Mouse (Mus musculus) adrenal gland (tissue): ENCODE data around the gene Hsp90ab1.

ENCODE experiments used
- intact Hi-C: fragments of 180-260 bp; cut with DNase I; formaldehyde crosslinking; loops from one replicate; pipeline ENCODE4 v1.15.1; 2025

Hsp90ab1 gene

GRCm38 (mm10) chr17:45559732-45560525 is 13.1 kb downstream of the Hsp90ab1 start:
- intact Hi-C loops, result no loop called here

GRCm38 (mm10) chr17:45557998-45558862 is 14.8 kb downstream of the Hsp90ab1 start:
- intact Hi-C loops, result no loop called here

- intact Hi-C loops, result no loop called here
Observed at GRCm38 (mm10) chr17:45557246-45557824, 15.7 kb downstream of the Hsp90ab1 start.

GRCm38 (mm10) chr17:45556514-45557245 is 16.4 kb downstream of the Hsp90ab1 start:
- intact Hi-C loops, result no loop called here

GRCm38 (mm10) chr17:45556107-45556489 is 17.0 kb downstream of the Hsp90ab1 start:
- intact Hi-C loops, result no loop called here

- intact Hi-C loops, result no loop called here
Observed at GRCm38 (mm10) chr17:45555452-45556106, 17.5 kb downstream of the Hsp90ab1 start, which contains the start of gene Nfkbie. Nfkbie (plus strand) TSS chr17:45555703.

GRCm38 (mm10) chr17:45554420-45554819 is 18.7 kb downstream of the Hsp90ab1 start:
- intact Hi-C loops, result loop anchor here (5.0 kb wide), 1 partner anchor 37 kb away; no protein-coding TSS in a partner anchor

GRCm38 (mm10) chr17:45553065-45553464 is 20.0 kb downstream of the Hsp90ab1 start:
- intact Hi-C loops, result loop anchor here (5.0 kb wide), 1 partner anchor 36 kb away; no protein-coding TSS in a partner anchor

GRCm38 (mm10) chr17:45551816-45552451 is 21.1 kb downstream of the Hsp90ab1 start:
- intact Hi-C loops, result loop anchor here (5.0 kb wide), 1 partner anchor 35 kb away; no protein-coding TSS in a partner anchor

GRCm38 (mm10) chr17:45551249-45551796 is 21.7 kb downstream of the Hsp90ab1 start:
- intact Hi-C loops, result loop anchor here (5.0 kb wide), 1 partner anchor 34 kb away; no protein-coding TSS in a partner anchor

- intact Hi-C loops, result loop anchor here (1.0 to 5.0 kb wide), 2 partner anchors 33 to 72 kb away; no protein-coding TSS in a partner anchor
Observed at GRCm38 (mm10) chr17:45550253-45550652, 22.8 kb downstream of the Hsp90ab1 start.

GRCm38 (mm10) chr17:45549617-45550181 is 23.4 kb downstream of the Hsp90ab1 start, which contains the start of gene Tmem151b:
Tmem151b (minus strand) TSS chr17:45549677.
- intact Hi-C loops, result loop anchor here (1.0 to 5.0 kb wide), 2 partner anchors 32 to 71 kb away; no protein-coding TSS in a partner anchor

GRCm38 (mm10) chr17:45548541-45549512 is 24.2 kb downstream of the Hsp90ab1 start:
- intact Hi-C loops, result no loop called here

GRCm38 (mm10) chr17:45547461-45548190 is 25.4 kb downstream of the Hsp90ab1 start:
- intact Hi-C loops, result no loop called here

- intact Hi-C loops, result no loop called here
Observed at GRCm38 (mm10) chr17:45546941-45547340, 26.1 kb downstream of the Hsp90ab1 start.

- intact Hi-C loops, result no loop called here
Observed at GRCm38 (mm10) chr17:45545278-45545961, 27.7 kb downstream of the Hsp90ab1 start.
